Mouse (Mus musculus) forebrain, embryonic 15.5 days (tissue): ENCODE data around the gene Zfp747. TPM values are rescaled to one million over a fixed set of nuclear protein-coding genes. Genes with fewer than 3 reads are reported as not detected.
"Not testable (repeated sequence)": the region's sequence is repeated elsewhere in the genome, so short reads cannot be mapped to it uniquely, and the experiment has no call there.

Experiments
- ATAC-seq: fragments of 200-750 bp; cut with Nextera tagmentation; replicated peaks from 2 replicates; pipeline ENCODE4 v1.8.0; 2017; ENCODE audit warnings: mild to moderate bottlenecking, moderate TSS enrichment, moderate library complexity
- H3K27ac ChIP-seq: fragments of 300-500 bp; sonication (generic); replicated peaks from 2 replicates; pipeline ENCODE4 v1.5.1; 2015; ENCODE audit warnings: mild to moderate bottlenecking, inconsistent platforms
- H3K27me3 ChIP-seq: fragments of 300-500 bp; sonication (generic); 2 replicates; pipeline ENCODE4 v1.6.1; 2015; ENCODE audit warnings: inconsistent platforms
- H3K36me3 ChIP-seq: fragments of 300-500 bp; sonication (generic); 2 replicates; pipeline ENCODE4 v1.6.1; 2015; ENCODE audit warnings: mild to moderate bottlenecking, inconsistent platforms
- H3K4me1 ChIP-seq: fragments of 300-500 bp; sonication (generic); 2 replicates; pipeline ENCODE4 v1.6.1; 2015; ENCODE audit warnings: inconsistent platforms
- H3K4me2 ChIP-seq: fragments of 300-500 bp; sonication (generic); replicated peaks from 2 replicates; pipeline ENCODE4 v1.6.1; 2015; ENCODE audit warnings: mild to moderate bottlenecking, inconsistent platforms
- H3K4me3 ChIP-seq: fragments of 300-500 bp; sonication (generic); 2 replicates; pipeline ENCODE4 v1.5.1; 2015; ENCODE audit warnings: mild to moderate bottlenecking, inconsistent platforms
- H3K9ac ChIP-seq: fragments of 300-500 bp; sonication (generic); replicated peaks from 2 replicates; pipeline ENCODE4 v1.6.1; 2015; ENCODE audit warnings: mild to moderate bottlenecking, inconsistent platforms
- H3K9me3 ChIP-seq: fragments of 300-500 bp; sonication (generic); 2 replicates; pipeline ENCODE4 v1.6.1; 2016; ENCODE audit warnings: inconsistent platforms
- WGBS: fragments of 180-500 bp; shearing (Covaris S2); methylation state at CpG from one replicate; pipeline ENCODE4 v1.1.7; 2015; ENCODE audit warnings: mixed read lengths; 5-methylcytosine and 5-hydroxymethylcytosine counted together
- polyA plus RNA-seq: library from polyadenylated mRNA; unstranded; fragments of >200 nt; fragmentation: Nextera tagmentation; extraction: Ambion mirVana; gene quantifications from 2 replicates; pipeline ENCODE4 v1.2.1, GENCODE M21; 2015

The Zfp747 gene
- polyA plus RNA-seq, 1 experiment from 2014 or later, result 8.9 TPM

DNA sequence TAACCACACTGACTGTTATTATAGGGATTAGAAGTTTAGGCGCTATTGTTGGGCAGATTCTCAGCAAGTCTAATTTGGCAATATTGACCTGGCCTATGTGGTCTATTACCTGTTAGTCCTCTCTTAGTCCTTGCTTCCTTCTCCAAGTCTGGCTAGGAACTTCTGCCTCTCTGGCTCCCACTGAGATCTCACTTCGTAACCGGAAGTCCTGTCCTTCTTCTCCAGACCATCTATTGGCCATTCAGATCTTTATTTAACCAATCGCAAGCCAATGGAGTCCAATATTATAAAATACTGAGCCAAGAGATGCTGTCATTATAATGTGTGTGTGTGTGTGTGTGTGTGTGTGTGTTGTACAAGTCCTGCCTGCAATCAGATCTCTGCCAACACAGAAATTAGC is 11.7 kb downstream of the Zfp747 start:
- H3K4me3 ChIP-seq, result peak overlapping the region; percentile 38
- no peaks in the 10 kb centered on the region for H3K36me3 ChIP-seq
- peaks cover 3% of the 10 kb centered on the region; the same call in 1 of the 2 replicates for H3K27me3 ChIP-seq
- peaks cover 17% of the 10 kb centered on the region for H3K4me1 ChIP-seq
- 0 out of 2 replicates have a peak overlapping the region, but pooled peaks have one; percentile 35 for H3K27ac ChIP-seq
- H3K9ac ChIP-seq, result peak overlapping the region; percentile 57; the same call in 1 of the 2 replicates
- H3K4me2 ChIP-seq, result peak overlapping the region; percentile 76
- 34% methylated on average over 4 of the region's 4 CpGs for WGBS
- no peak; the same call in 1 of the 2 replicates for ATAC-seq
- H3K9me3 ChIP-seq, result no peaks in the 10 kb centered on the region

DNA sequence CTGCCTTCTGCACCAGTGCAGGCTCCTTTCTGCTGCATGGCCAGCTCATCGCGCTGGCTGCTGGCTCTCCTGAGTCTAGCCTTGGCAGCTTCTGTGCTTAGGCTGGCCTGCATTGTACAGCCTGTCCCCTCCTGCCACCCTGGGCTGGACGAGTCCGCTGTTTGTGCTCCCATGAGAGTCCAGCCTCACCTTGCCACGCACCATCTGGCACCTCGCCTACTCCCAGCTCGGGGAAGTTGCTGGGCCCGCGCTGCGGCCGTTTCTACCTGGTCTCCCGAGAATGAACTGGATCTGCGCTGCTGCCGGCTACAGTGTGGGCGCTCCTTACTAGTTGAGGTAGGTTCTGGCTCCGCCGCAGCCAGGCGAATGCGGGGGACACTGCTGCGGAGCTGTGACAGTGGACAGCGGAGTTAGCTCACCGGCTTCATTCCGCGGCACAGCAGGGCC is 12.4 kb downstream of the Zfp747 start:
- Histone ChIP-seq H3K27me3 (peaks cover 3% of the 10 kb centered on the region; the same call in 1 of the 2 replicates), H3K4me3 (peak overlapping the region; percentile 38), H3K4me1 (peaks cover 17% of the 10 kb centered on the region), H3K27ac (peak overlapping the region; percentile 35; the same call in 1 of the 2 replicates), H3K9me3 (no peaks in the 10 kb centered on the region), H3K9ac (peak overlapping the region; percentile 57), H3K4me2 (peak overlapping the region; percentile 76), H3K36me3 (no peaks in the 10 kb centered on the region)
- no peak for ATAC-seq
- 1% methylated on average over 24 of the region's 24 CpGs for WGBS

DNA sequence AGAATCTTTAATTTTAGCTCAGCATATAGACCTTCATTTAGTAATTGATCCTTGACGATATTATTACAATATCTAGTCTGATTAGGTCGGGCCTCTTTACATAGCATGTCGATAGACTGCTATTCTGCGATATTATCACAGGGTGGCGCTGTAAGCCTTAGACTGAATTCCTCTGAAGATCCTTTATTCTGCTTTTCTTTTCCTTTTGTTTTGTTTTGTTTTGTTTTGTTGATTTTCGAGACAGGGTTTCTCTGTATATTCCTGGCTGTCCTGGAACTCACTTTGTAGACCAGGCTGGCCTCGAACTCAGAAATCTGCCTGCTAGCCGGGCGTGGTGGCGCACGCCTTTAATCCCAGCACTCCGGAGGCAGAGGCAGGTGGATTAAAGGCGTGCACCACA is 13.4 kb downstream of the Zfp747 start:
- not testable (repeated sequence) for H3K27ac ChIP-seq, H3K9me3 ChIP-seq, H3K9ac ChIP-seq, H3K36me3 ChIP-seq, ATAC-seq, H3K27me3 ChIP-seq
- peak overlapping the region; percentile 27 for H3K4me2 ChIP-seq
- H3K4me3 ChIP-seq, result peak overlapping the region; percentile 25; the same call in 1 of the 2 replicates
- peaks cover 17% of the 10 kb centered on the region for H3K4me1 ChIP-seq
- 9% methylated on average over 13 of the region's 13 CpGs for WGBS

DNA sequence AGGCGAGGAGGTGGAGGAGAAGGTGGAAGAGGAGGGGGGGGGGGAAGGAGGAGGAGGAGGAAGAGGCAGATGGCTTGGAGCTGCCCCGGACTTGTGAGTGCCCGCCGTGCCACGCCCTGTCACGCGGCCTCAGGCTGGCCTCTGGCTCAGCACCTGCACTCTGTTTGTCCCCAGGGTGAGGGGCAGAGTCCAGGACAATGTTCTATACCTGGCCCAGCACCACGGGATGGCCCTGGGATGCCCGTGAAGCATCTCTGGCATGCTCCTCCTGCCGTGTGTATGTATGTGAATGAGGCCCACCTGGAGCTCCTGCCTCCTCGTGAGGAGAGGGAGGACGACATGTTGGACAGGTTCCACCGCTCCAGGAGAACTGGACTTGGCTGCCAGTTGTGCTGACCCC is 14.4 kb downstream of the Zfp747 start:
- ATAC-seq, result no peak
- WGBS, result 65% methylated on average over 12 of the region's 13 CpGs

DNA sequence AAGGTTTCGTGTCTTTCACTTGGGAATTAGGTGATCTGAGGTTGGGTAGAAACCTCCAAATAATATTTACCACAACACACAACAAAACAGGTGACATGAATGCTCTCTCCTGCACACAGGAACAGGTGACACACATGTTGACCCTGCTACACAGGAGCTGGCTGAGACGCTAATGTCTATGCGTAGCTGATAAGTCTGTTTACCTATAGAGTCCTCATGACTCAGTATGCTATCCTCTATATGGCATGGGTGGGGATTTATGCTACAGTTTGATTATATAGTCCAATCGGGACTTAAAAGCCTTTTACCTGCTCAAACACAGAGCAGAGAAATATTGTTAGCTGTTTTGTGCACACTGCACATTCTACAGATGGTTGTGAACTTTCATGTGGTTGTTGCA is 15.6 kb downstream of the Zfp747 start:
- H3K4me3 ChIP-seq, result no peak overlapping the region
- H3K27me3 ChIP-seq, result peaks cover 3% of the 10 kb centered on the region; the same call in 1 of the 2 replicates
- H3K4me1 ChIP-seq, result peaks cover 17% of the 10 kb centered on the region
- WGBS, result 84% methylated on average over 4 of the region's 4 CpGs
- no peak for ATAC-seq
- H3K9ac ChIP-seq, result no peak overlapping the region
- no peaks in the 10 kb centered on the region for H3K36me3 ChIP-seq
- H3K27ac ChIP-seq, result no peak overlapping the region
- no peak overlapping the region for H3K4me2 ChIP-seq
- no peaks in the 10 kb centered on the region for H3K9me3 ChIP-seq

More for the DNA sequence above, 14.4 kb downstream of the Zfp747 start:
- H3K4me3 ChIP-seq, result no peak overlapping the region
- H3K9ac ChIP-seq, result no peak overlapping the region
- no peak overlapping the region for H3K27ac ChIP-seq
- H3K36me3 ChIP-seq, result no peaks in the 10 kb centered on the region
- no peaks in the 10 kb centered on the region for H3K9me3 ChIP-seq
- no peak overlapping the region for H3K4me2 ChIP-seq
- H3K27me3 ChIP-seq, result peaks cover 3% of the 10 kb centered on the region; the same call in 1 of the 2 replicates
- H3K4me1 ChIP-seq, result peaks cover 17% of the 10 kb centered on the region

DNA sequence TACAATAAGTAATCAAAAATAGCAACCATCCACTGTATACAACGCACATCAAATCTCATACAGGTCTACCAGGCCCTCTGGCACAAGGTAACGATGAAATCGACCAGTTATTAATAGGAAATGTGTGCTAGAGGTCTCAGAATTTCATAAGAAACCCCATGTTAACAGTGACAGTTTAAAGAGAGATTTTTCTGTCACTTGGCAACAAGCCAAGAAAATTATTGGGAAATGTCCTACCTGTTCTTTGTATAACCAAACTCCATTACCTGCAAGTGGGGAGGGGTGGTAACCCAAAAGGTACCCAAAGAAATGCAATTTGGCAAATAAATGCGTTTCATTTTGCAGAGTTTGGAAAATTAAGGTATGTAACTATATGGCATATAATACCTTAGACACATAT is 17.4 kb downstream of the Zfp747 start:
- H3K4me3 ChIP-seq, result no peak overlapping the region
- no peak overlapping the region for H3K27ac ChIP-seq
- H3K9ac ChIP-seq, result no peak overlapping the region
- H3K36me3 ChIP-seq, result no peaks in the 10 kb centered on the region
- no peak overlapping the region for H3K4me2 ChIP-seq
- 71% methylated on average over 4 of the region's 4 CpGs for WGBS
- H3K4me1 ChIP-seq, result peaks cover 6% of the 10 kb centered on the region
- H3K9me3 ChIP-seq, result no peaks in the 10 kb centered on the region
- ATAC-seq, result no peak
- peaks cover 3% of the 10 kb centered on the region; the same call in 1 of the 2 replicates for H3K27me3 ChIP-seq

DNA sequence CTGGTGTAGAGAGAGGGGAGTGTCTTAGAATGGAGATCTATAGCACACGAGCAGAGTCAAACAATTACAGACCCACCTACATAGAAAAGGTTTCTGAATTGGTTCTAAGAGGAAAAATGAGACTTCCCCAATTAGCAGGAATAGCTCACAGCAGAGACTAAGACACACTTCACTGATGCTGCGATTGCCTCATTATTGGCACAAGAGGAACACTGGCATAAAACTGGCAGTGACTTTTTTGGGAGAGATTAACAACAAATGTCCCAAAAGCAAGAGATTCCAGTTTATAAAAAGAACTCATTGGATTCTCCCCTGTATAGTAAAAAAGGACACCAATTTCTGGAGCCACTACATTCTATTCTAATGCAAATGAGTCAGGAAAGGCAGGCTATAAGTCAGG is 18.0 kb downstream of the Zfp747 start:
- Histone ChIP-seq H3K36me3 (no peaks in the 10 kb centered on the region), H3K4me2 (no peak overlapping the region), H3K9me3 (no peaks in the 10 kb centered on the region), H3K4me3 (no peak overlapping the region), H3K9ac (no peak overlapping the region), H3K27me3 (peaks cover 3% of the 10 kb centered on the region; the same call in 1 of the 2 replicates), H3K4me1 (peaks cover 2% of the 10 kb centered on the region; the same call in 1 of the 2 replicates), H3K27ac (no peak overlapping the region)
- no peak for ATAC-seq
- 23% methylated on average over 2 of the region's 2 CpGs for WGBS

DNA sequence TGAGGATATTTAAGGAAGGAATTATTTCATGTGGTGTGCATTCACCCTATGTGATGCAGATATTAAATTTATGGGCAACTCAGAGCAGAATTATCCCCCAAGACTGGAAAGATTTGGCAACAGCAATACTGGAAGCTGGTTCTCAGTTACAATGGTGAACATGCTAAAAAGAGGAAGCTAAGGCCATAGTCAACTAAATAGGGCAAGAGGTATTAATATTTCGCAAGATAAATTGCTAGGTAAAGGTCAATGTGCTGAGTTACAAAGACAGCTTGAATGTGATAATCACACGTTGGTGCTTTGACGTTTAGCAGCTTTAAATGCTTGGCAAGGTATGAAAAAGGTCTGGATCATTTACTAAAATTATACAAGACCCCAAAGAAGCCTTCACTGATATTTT is 20.1 kb downstream of the Zfp747 start:
- Histone ChIP-seq H3K9me3 (no peaks in the 10 kb centered on the region), H3K4me1 (no peaks in the 10 kb centered on the region), H3K27ac (no peak overlapping the region), H3K36me3 (no peaks in the 10 kb centered on the region), H3K27me3 (peaks cover 3% of the 10 kb centered on the region; the same call in 1 of the 2 replicates), H3K4me3 (no peak overlapping the region), H3K4me2 (no peak overlapping the region), H3K9ac (no peak overlapping the region)
- 65% methylated on average over 3 of the region's 3 CpGs for WGBS
- no peak for ATAC-seq

DNA sequence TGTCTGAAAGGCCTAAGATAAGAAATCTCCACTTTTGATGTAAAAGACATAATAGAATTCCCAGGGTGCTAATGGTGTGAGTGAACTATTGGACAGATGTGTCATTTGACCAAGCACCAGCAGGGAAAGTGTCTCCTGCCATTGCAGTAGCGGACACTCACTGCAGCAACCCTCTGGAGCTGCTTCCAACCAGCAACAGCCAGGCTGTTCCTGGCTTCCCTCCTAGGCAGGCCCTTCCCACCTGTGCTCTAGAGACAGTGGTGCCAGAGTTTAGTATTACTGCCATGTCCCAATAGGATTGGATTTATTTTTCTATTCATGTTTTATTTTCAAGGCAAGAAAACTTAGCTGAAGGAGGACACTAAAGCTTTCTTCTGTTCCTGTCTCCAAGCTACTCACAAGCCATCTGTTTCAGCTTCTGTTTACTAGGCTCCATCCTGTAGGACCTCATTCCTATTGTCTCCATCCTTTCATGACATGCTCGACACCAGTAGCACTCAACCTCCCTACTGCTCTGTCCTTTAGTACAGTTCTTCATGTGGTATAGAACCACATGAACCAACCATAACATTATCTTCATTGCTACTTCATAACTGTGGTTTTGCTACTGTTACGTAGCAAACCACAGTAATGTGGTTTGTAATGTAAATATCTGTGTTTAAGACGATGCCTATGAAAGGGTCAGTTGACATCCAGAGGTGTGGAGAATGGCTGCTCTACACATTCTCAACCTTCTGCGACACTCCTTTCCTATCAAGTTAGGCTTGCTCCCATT is 24.4 kb downstream of the Zfp747 start:
- Histone ChIP-seq H3K9me3 (no peaks in the 10 kb centered on the region), H3K4me3 (no peak overlapping the region), H3K27ac (no peak overlapping the region), H3K4me1 (peaks cover 7% of the 10 kb centered on the region), H3K4me2 (no peak overlapping the region), H3K9ac (no peak overlapping the region), H3K36me3 (no peaks in the 10 kb centered on the region), H3K27me3 (no peaks in the 10 kb centered on the region)
- WGBS, result 86% methylated on average over 5 of the region's 5 CpGs
- no peak for ATAC-seq

DNA sequence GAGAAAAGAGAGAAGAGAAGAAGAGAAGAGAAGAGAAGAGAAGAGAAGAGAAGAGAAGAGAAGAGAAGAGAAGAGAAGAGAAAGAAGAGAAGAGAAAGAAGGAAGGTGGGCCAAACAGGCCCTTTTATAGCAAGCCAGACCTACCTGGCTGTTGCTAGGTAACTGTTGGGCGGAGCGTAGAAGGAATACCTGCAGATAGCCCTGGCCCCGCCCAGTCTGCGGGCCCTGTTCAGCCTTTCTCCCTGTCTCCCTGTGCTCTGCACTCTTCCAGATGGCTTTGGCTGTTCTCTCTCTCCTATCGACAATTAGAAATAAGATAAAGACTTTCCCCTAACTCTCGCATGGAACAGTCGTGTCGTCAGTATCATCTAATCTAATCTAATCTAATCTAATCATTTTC is 29.2 kb downstream of the Zfp747 start:
- peaks cover 19% of the 10 kb centered on the region for H3K4me1 ChIP-seq
- WGBS, result 9% methylated on average over 8 of the region's 8 CpGs
- H3K27ac ChIP-seq, result no peak overlapping the region
- no peaks in the 10 kb centered on the region for H3K27me3 ChIP-seq
- no peaks in the 10 kb centered on the region for H3K9me3 ChIP-seq
- H3K36me3 ChIP-seq, result no peaks in the 10 kb centered on the region; the same call in 1 of the 2 replicates
- peak overlapping the region; percentile 72; the same call in 1 of the 2 replicates for H3K9ac ChIP-seq
- no peak for ATAC-seq
- peak overlapping the region; percentile 94 for H3K4me3 ChIP-seq
- H3K4me2 ChIP-seq, result peak overlapping the region; percentile 83

DNA sequence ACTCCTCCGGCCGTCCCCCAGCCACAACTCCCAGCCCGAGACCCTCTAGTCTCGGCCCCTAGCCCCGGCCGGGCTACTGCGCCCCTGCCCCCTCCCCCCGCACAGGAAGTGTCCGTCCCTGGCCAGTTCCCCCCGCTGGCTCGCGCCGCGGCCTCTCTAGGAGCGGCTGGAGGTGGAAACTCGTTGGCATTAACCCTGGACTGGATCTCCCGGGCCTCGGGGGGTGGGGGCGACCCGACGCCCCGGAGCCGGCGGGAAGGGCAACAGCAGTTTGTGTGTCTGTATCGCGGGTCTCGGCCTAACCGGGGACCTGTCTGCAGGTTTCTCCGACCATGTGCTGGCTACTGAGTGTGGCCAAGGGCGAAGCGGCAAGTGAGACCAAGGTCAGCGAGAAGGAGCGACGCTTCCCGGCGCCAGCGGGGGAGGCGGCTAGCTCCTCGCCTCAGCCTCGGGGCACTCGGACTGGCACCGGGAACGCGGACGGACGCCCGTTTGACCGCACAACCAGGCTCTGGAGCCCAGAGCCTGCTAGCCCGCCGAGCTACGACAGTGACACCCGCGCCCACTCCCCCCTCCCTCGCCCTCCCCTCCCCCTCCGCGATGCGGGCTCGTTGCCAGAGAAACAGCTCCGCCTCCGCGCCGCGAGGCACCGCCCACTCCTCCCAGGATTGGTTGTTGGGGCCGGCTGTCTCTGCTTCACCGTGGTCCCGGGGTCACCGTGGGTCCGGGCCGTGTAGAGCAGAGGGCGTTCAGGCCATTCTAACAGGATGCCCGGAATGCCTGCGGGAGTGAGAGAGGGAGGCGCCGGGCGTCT is 30.1 kb downstream of the Zfp747 start, which contains the start of gene Zfp768:
TSS of gene Zfp768 (minus strand) at position 78 of the 814 bp plus-strand sequence.
- Histone ChIP-seq H3K27ac (peak within 1 kb of the TSS; percentile 90), H3K27me3 (no peaks in the 10 kb centered on the region), H3K9me3 (no peaks in the 10 kb centered on the region), H3K4me3 (peak within 1 kb of the TSS; percentile 94), H3K36me3 (no peaks in the 10 kb centered on the region; the same call in 1 of the 2 replicates), H3K4me1 (peaks cover 19% of the 10 kb centered on the region), H3K4me2 (peak within 1 kb of the TSS; percentile 83), H3K9ac (peak within 1 kb of the TSS; percentile 72)
- 1% methylated on average over 72 of the region's 76 CpGs for WGBS
- ATAC-seq, result peak; percentile 91

DNA sequence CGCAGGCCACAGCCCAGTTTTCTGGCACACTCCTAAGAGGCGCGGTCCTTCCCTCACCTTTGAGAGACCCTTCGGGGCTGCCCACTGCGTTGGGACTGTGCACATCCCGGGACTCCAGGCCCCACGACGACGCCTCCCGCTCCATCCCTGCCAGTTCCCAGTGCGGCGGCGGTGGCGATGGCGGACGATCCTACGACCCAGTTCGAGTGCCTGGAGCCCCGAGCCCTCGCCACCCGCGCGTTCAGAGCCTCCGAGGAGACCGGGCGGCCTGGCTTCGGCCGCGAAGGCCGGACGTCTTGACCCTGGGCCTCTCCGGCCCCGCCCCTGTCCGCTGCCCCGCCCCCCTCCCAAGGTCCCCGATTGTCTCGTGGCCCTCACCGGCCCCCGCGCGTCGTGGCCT is 30.8 kb downstream of the Zfp747 start:
- Histone ChIP-seq H3K4me3 (peak overlapping the region; percentile 94), H3K27ac (peak overlapping the region; percentile 90), H3K4me1 (peaks cover 19% of the 10 kb centered on the region), H3K9me3 (no peaks in the 10 kb centered on the region), H3K9ac (peak overlapping the region; percentile 72), H3K36me3 (no peaks in the 10 kb centered on the region; the same call in 1 of the 2 replicates), H3K4me2 (peak overlapping the region; percentile 83), H3K27me3 (no peaks in the 10 kb centered on the region)
- under 1% methylated on average over 42 of the region's 42 CpGs for WGBS
- ATAC-seq, result peak; percentile 32
